Mouse (Mus musculus) liver, adult 2 months (tissue): ENCODE measurements around the gene Pla2g4b. TPM values are rescaled to one million over a fixed set of nuclear protein-coding genes. Genes with fewer than 3 reads are reported as not detected.

ENCODE experiments used
- DNase-seq: peaks from one replicate; pipeline ENCODE4 v3.0.0-alpha.2; 2011; ENCODE audit warnings: low read depth, low spot score; ENCODE audit errors: extremely low read depth
- H3K27ac ChIP-seq: fragments of 200-500 bp; replicated peaks from 2 replicates; pipeline ENCODE4 v1.5.1; 2012; ENCODE audit warnings: low read depth, mild to moderate bottlenecking, control low read depth, inconsistent platforms, low read length; ENCODE audit not compliant: insufficient read depth
- H3K27me3 ChIP-seq: fragments of 200-500 bp; 2 replicates; pipeline ENCODE4 v1.6.1; 2012; ENCODE audit warnings: mild to moderate bottlenecking, moderate library complexity, low read length, inconsistent platforms; ENCODE audit not compliant: control insufficient read depth, insufficient read depth
- H3K36me3 ChIP-seq: fragments of 200-500 bp; 2 replicates; pipeline ENCODE4 v1.6.1; 2012; ENCODE audit warnings: low read length, inconsistent platforms; ENCODE audit not compliant: control insufficient read depth, insufficient read depth
- H3K4me1 ChIP-seq: fragments of 200-500 bp; 2 replicates; pipeline ENCODE4 v1.6.1; 2011; ENCODE audit warnings: low read length; ENCODE audit not compliant: control insufficient read depth, insufficient read depth
- H3K4me3 ChIP-seq: fragments of 200-500 bp; 2 replicates; pipeline ENCODE4 v1.5.1; 2011; ENCODE audit warnings: low read depth, mild to moderate bottlenecking, control low read depth, low read length, moderate library complexity; ENCODE audit not compliant: insufficient read depth
- H3K79me2 ChIP-seq: fragments of 200-500 bp; 2 replicates; pipeline ENCODE4 v1.6.1; 2012; ENCODE audit warnings: inconsistent platforms, mild to moderate bottlenecking, low read length, moderate library complexity; ENCODE audit not compliant: control insufficient read depth, insufficient read depth
- H3K9ac ChIP-seq: fragments of 200-500 bp; 2 replicates; pipeline ENCODE4 v1.6.1; 2012; ENCODE audit warnings: low read depth, mild to moderate bottlenecking, control low read depth, inconsistent platforms, low read length
- CTCF ChIP-seq: fragments of 200-500 bp; IDR thresholded peaks from 2 replicates; pipeline ENCODE4 v1.5.1; 2011; ENCODE audit warnings: low read depth, low read length, control low read depth
- POLR2A ChIP-seq: fragments of 200-500 bp; IDR thresholded peaks from 2 replicates; pipeline ENCODE4 v1.6.1; 2011; ENCODE audit warnings: low read length, control low read depth; ENCODE audit not compliant: insufficient read depth; ENCODE audit errors: extremely low read depth
- WGBS: fragments of 180-500 bp; shearing (Covaris S2); methylation state at CpG from one replicate; pipeline ENCODE4 v1.1.7; 2018; 5-methylcytosine and 5-hydroxymethylcytosine counted together
- polyA plus RNA-seq: library from polyadenylated mRNA; depleted of rRNA; stranded (reverse); fragments of >200 nt; gene quantifications from 2 replicates; pipeline ENCODE4 v1.2.3, GENCODE M21; 2012; rRNA removed
- total RNA-seq: library from RNA; depleted of rRNA; stranded (reverse); fragments of >200 nt; gene quantifications from 2 replicates; pipeline ENCODE4 v1.2.3, GENCODE M21; 2014; rRNA removed

Pla2g4b gene
- total and polyA plus RNA-seq, 2 experiments, result 0.37 to 2.0 TPM

DNA sequence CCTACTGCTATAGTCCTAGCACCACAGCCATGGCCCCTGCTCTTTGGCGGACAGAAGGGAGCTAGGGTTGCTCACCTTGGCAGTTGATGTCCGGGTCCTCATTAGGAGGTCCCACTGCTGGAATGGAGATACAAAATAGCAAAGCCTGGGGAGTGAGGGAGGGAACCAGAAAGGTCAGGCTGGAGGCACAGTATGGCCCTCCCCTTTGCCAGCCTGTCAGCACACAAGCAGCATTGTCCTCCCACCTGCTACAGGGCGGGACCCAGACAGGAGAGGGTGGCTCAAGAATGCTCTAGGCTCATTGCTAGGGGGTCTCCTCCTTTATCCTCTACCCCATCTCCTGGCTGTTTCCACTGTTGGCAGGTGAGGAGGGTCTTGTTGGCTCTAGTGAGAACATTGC lies 52.8 kb downstream of the Pla2g4b start:
- DNase-seq, result no peak
- Histone ChIP-seq H3K36me3 (no peaks in the 10 kb centered on the region), H3K27me3 (no peaks in the 10 kb centered on the region), H3K4me1 (no peaks in the 10 kb centered on the region), H3K4me3 (no peak overlapping the region), H3K79me2 (no peaks in the 10 kb centered on the region), H3K9ac (no peak overlapping the region), H3K27ac (no peak overlapping the region)
- no peak for TF ChIP-seq POLR2A
- no peak for TF ChIP-seq CTCF
- WGBS, result 98% methylated on average over 3 of the region's 3 CpGs

DNA sequence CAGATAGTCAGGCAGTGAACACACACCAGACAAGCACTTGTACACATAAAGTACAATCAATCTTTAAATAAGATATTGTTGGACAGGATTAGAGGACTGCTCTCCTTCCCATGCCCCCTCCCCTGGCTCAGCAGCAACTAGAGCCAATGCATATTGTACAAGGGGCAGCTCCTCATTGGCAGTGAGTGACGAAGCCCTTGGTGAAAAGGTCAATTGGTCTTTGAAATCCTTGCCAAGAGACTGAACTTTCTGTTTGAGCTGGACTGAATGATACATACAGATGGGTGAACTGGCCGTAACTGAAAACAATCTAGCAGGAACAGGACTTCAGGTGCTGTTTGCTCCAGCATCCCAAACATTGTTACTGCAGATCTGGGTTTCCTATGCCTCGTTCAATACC lies 54.2 kb downstream of the Pla2g4b start:
- no peak for TF ChIP-seq POLR2A
- TF ChIP-seq CTCF, result no peak
- 25% methylated on average over 3 of the region's 3 CpGs for WGBS
- Histone ChIP-seq H3K79me2 (no peaks in the 10 kb centered on the region), H3K27me3 (no peaks in the 10 kb centered on the region), H3K27ac (no peak overlapping the region), H3K36me3 (no peaks in the 10 kb centered on the region), H3K9ac (no peak overlapping the region), H3K4me1 (no peaks in the 10 kb centered on the region), H3K4me3 (no peak overlapping the region)
- peak; percentile 51 for DNase-seq

DNA sequence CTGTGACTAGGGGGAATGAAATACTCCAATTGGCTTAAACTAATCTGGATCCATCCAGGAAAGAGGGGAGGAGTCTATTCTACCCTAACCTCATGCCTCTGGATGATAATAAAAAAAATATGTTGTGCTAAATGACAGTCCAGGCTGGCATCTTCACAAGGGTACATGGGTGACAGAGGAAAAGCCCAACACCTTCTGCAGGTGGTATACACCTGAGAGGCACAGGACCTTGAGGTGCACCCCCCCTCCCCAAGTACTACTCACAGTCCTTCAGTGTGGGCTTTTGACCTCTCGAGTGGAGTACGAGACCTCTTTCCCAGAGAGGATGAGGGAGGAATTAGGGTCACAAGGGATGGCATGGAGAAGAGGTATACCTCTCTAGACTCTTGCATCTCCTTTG lies 54.7 kb downstream of the Pla2g4b start:
- Histone ChIP-seq H3K9ac (no peak overlapping the region), H3K27ac (no peak overlapping the region), H3K27me3 (no peaks in the 10 kb centered on the region), H3K4me3 (no peak overlapping the region), H3K79me2 (no peaks in the 10 kb centered on the region), H3K36me3 (no peaks in the 10 kb centered on the region), H3K4me1 (no peaks in the 10 kb centered on the region)
- no peak for DNase-seq
- WGBS, result 97% methylated on average over 2 of the region's 2 CpGs
- TF ChIP-seq POLR2A (no peak), CTCF (no peak)

DNA sequence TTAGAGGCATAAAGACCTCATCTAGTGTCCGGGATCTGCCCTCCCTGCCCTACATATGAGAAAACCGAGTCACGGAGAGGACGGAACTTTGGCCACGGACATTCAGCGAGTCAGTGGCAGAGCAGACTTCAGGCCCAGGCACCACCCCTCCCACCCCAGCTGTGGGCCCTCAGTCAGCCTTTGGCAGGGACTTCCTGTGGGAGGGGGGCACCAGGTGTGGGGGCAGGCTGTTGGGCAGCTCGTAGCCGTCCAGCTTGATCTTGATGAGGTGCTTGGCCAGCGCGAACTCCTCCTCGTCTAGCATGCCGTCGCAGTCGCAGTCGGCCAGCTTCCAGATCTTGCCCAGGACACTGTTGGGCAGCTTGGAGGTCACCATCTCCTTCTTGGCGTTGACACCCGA lies 57.8 kb downstream of the Pla2g4b start:
- no peaks in the 10 kb centered on the region for H3K27me3 ChIP-seq
- H3K27ac ChIP-seq, result no peak overlapping the region
- no peak overlapping the region for H3K9ac ChIP-seq
- H3K79me2 ChIP-seq, result no peaks in the 10 kb centered on the region
- no peaks in the 10 kb centered on the region for H3K36me3 ChIP-seq
- TF ChIP-seq CTCF (no peak), POLR2A (no peak)
- no peak for DNase-seq
- no peak overlapping the region for H3K4me3 ChIP-seq
- WGBS, result 94% methylated on average over 17 of the region's 17 CpGs
- no peaks in the 10 kb centered on the region for H3K4me1 ChIP-seq

Other genes starting within 250 kb of the Pla2g4b start
- 2.4 and 3.3 TPM in 2 replicates for gene Rpap1, start 245.9 kb upstream of the Pla2g4b start, total RNA-seq
- 6.2 and 10.5 TPM in 2 replicates for gene Rpap1, start 245.9 kb upstream of the Pla2g4b start, polyA plus RNA-seq
- 0.18 and 0.34 TPM in 2 replicates for gene Tyro3, start 235.7 kb upstream of the Pla2g4b start, total RNA-seq
- gene Tyro3, start 235.7 kb upstream of the Pla2g4b start, polyA plus RNA-seq, result 0.14 and 0.39 TPM in 2 replicates
- 22.0 and 30.4 TPM in 2 replicates for gene Mga, start 136.2 kb upstream of the Pla2g4b start, total RNA-seq
- gene Mga, start 136.2 kb upstream of the Pla2g4b start, polyA plus RNA-seq, result 5.5 and 7.0 TPM in 2 replicates
- 2.9 and 3.3 TPM in 2 replicates for gene Mapkbp1, start 60.7 kb upstream of the Pla2g4b start, total RNA-seq
- 2.2 and 4.6 TPM in 2 replicates for gene Mapkbp1, start 60.7 kb upstream of the Pla2g4b start, polyA plus RNA-seq
- 1.7 and 2.8 TPM in 2 replicates for gene Jmjd7, start 5.9 kb upstream of the Pla2g4b start, total RNA-seq
- 4.6 and 6.5 TPM in 2 replicates for gene Jmjd7, start 5.9 kb upstream of the Pla2g4b start, polyA plus RNA-seq
- 0.13 and 1.5 TPM in 2 replicates for gene Gm28042, start 5.9 kb upstream of the Pla2g4b start, total RNA-seq
- gene Gm28042, start 5.9 kb upstream of the Pla2g4b start, polyA plus RNA-seq, result 0.91 and 1.8 TPM in 2 replicates
- gene Ehd4, start 121.2 kb downstream of the Pla2g4b start, total RNA-seq, result 5.4 and 7.4 TPM in 2 replicates
- 2.7 and 2.9 TPM in 2 replicates for gene Ehd4, start 121.2 kb downstream of the Pla2g4b start, polyA plus RNA-seq
- not detected in 2 replicates for gene Pla2g4e, start 211.9 kb downstream of the Pla2g4b start, total RNA-seq
- not detected in 2 replicates for gene Pla2g4e, start 211.9 kb downstream of the Pla2g4b start, polyA plus RNA-seq